Mouse (Mus musculus): ENCODE data around the gene Tacr3.

Gene Tacr3

DNA sequence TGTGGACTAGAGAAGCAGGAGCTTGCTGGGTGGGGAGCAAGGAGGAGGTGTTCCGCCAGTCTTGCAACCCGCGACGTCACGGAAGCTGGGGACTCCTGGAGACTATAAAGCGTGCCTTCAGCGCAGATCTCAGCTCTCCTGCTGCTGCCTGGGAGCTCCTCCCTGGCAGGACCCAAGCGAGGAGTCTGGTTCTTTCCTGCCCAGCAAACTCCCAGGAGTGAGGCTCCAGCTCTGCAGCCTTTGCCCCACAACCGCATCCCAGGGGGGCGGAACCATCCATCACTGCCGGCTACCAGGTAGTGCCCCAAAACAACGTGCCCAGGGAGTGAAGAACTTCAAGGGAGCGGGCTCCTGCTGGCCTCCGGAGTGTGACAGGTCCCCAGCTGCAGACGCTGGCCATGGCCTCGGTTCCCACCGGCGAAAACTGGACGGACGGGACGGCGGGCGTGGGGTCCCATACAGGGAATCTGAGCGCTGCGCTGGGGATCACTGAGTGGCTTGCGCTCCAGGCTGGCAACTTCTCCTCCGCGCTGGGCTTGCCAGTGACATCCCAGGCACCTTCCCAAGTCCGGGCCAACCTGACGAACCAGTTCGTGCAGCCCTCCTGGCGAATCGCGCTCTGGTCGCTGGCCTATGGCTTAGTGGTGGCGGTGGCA, at the start of gene Tacr3:
Gene Tacr3, plus strand, starts transcription at position 133 of the 656 bp plus-strand sequence.
- DNase-seq (ENCODE audit: low spot score): peak; percentile 12

DNA sequence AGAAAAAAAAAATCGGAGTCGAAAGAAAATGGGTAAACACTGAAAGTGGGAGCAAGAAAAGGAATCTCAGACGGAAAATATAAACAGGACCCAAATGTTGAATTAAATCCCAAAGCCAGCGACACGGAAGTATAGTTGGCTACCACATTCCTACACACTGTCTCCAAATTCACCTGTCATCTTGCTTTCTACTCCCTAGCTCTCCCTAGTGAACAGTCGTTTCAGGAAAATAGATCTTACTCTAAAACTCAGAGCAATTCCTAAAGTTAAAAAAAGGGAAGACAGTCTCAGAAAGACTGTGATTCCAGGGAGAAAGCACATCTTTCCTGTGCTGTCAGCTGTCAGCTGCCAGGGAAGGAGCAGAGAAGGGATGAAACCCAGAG, 324 bp upstream of the Tacr3 start:
- no peak for DNase-seq (ENCODE audit: low spot score)

DNA sequence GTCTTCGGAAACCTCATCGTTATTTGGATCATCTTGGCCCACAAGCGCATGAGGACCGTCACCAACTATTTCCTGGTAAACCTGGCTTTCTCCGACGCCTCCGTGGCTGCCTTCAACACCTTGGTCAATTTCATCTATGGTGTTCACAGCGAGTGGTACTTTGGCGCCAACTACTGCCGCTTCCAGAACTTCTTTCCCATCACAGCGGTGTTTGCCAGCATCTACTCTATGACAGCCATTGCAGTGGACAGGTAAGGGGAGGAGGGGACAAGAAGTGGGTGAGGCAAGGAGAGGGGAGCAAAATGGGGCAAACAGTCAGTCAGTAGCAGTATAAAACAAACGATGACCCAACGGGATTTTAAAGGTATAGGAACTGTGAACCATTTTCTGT, 719 bp downstream of the Tacr3 start:
- DNase-seq (ENCODE audit: low spot score): no peak

DNA sequence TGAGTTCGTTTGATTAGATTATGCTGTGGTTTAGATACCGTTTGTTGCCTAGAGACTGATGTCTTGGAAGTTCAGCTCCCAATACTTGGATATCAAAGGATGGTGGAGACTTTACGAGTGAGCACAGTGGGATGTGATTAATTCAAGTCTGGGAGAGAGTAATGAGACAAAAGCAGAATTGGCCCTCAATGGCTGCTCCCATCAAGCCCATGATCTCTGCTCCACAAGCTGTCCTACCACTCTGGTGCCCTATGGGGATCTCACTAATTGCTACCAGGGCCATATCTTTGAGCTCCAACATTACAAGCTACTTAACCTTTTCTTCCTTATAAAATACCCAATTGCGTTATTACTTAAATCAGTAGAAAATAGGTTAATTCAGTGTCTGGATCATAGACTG, 22.5 kb downstream of the Tacr3 start:
- no peak for DNase-seq (ENCODE audit: low spot score)

DNA sequence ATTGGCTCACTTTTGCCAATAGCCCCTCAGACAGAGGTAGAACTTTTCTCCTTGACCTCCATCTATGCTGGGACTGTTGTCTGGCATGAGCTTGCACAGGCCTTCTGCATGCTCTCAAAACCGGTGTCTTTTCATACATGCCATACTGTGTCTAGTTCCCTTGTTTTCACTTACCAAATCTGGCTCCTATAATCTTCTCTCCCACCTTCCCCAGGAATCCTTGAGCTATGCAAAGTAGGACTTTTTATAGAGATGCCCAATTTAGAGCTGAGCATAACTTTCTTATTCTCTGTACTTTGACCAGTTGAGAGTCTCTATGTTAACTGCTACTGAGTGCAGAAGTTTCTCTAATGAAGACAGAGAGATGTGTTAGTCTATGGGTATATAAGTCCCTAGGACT, 48.9 kb downstream of the Tacr3 start:
- no peak for DNase-seq (ENCODE audit: low spot score)

DNA sequence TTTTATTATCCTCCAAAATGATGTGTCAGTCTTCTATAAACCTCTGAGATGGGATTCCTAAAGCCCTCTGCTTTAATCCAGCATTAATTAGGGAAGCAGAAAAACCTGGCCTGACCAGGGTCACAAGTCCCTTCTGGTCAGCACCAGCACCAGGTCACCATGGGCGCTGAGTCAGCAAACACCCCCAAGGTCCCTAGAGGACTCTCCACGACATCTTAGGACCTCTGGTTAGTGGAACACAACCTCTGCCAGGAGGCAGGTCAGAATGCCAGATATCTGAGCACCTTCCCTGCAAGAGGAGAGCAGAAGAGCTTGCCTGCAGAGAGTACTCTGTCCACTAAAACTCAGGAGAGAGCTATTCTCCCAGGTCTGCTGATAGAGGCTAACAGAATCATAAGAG, 67.0 kb downstream of the Tacr3 start:
- DNase-seq (ENCODE audit: low spot score): no peak

DNA sequence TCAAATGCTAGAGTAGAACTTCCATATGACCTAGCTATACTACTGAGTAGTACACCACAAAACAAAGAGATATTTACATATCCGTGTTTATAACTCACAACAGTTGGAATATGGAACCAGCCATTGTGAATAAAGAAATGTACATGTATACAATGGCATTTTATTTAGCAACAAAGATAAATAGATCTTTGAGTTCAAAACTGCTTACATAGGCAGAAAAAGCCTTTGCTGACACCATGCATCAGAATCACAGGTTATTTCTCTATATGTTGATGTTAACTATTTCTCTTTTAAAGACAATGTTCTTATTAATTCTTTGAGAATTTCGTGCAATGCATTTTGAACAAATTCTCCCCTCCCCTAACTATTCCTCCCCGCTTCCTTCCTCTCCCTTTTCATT, 80.1 kb downstream of the Tacr3 start:
- DNase-seq (ENCODE audit: low spot score): no peak

DNA sequence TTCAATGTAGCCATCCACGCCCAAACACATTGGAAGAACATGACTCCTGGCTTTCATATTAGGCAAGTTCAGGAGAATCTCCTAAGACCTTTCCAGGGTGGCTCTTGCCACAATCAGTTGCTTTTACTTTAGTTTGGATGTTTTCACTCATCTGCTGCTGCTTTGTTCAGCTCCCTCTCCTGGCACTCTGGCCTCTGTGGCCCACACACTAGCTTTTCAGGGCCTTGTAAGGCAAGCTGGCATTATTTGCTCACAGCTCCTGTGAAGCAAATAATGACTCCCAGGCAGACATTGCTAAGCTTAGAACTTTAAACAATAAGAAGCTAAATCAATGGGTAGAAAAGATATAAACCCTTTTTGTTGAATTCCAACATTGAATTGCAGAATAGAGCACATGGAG, 105.9 kb downstream of the Tacr3 start:
- DNase-seq (ENCODE audit: low spot score): no peak

DNA sequence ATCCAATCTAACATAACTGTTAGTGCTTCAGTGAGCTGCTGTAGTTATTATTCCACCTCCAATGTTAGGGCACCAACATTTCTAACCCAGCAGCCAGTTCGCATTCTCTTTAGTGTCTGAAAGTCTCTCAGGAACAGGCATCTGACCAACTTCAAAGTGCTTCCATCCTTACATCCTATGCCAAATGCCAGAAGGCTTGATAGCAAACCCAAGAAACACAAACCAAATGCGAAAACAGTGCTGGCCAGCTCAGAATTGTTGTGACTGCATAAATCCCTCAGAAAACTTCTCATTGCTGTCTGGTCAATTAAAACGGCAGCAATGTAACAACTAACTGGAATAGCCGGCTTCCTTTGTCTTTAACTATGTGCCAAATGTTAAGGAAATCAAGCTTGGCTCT, 106.7 kb downstream of the Tacr3 start:
- DNase-seq (ENCODE audit: low spot score): no peak

DNA sequence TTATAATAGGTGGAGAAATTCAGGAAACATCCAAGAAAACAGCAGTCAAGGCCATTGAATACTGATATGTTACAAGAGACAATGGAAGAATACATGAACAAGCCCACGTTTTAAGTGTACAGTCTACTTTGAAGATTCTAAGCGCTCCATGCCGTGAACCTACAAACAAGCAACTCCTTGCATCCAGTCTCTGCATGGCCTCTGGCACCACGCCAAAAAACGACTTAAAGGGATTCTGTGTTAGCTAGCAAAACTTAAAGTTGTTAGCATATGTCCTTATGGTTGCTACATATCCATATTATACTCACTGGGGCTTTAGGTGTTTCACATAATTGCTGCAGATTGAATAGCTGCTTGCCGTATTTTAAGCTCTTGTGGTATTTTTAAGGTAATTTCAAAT, 134.7 kb downstream of the Tacr3 start:
- DNase-seq (ENCODE audit: low spot score): no peak

DNA sequence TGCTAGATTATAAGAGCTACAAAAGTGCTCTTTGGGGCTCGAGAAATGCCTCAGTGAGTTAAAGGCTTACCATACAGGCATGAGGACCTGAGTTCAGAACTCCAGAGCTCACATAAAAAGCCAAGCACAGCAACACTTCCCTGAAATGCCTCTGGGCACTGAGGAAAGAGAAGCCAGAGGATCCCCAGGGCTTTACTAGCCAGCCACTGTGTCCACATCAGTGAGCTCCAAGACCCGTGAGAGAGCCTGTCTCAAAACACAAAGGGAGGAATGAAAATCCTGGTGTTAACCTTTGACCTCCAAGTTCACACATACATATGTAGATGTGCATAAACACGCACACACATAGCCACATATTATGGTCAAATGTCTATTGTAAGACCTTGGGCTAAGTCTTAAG, 150.1 kb downstream of the Tacr3 start:
- no peak for DNase-seq (ENCODE audit: low spot score)

DNA sequence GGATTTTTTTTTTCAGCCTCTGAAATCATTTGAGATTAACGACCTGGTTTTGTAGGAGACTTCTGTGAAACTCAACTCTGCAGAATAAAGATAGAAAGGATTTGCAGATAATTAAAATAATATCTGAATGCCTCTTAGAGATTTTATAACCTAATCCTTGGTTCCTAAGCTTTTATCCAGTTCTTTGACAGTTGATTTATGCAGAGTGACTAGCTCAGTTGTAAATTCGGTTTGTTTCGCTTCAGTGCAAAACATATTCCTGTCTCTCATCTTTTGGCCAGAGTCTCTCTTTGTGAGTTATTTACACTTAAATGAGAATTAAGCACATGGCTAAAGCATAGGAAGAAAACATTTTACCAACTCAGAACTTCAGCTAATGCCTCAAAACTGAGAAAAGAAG, 151.3 kb downstream of the Tacr3 start:
- no peak for DNase-seq (ENCODE audit: low spot score)

All from urinary bladder, postnatal 14 days (tissue).